Mouse (Mus musculus): ENCODE results near the gene Rpl6.
A peak's percentile ranks its signal among the peaks of the same experiment; 100 is the strongest.

Rpl6 gene

DNA sequence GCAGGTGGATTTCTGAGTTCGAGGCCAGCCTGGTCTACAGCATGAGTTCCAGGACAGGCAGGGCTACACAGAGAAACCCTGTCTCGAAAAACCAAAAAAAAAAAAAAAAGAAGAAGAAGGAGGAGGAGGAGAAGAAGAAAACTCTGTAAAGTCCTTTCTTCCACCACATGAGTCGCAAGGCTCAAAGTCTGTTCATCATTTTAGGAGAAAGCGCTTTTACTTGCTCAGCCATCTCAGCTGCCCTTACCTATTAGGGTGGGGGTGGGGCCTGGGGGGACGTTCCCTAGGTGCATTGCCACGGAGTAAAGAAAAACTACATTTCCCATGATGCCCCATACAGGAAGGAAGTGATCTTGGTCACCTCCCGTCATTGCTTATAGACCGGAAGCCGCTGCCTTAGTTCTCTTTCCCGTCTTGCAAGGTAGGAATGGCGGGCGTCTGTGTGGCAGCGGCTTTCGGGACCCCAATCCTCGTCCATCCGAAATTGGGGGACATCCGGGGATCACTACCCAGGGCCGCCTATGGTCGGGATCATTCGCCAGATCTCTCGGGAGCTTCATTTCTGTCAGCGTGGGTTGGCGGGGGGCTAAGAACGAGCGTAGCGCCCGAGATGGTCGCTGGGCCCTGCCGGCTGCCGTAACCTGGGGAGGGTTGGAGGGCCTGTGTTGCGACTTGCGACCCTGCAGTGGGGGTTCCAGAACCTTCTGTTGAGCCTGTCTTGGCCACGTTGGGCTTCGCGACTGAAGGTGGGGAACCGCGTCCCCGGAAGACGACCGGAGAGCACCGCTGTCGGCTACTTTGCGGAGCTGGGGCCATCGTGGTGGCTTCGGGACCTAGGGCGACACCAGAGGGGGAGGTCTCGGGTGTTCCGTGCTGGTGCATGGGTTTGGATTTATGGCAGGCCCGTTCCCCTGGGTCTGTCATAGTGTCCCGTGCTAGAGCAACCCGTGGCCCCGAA, at the start of gene Rpl6:
Rpl6 (plus strand) TSS at position 350 of the 958 bp plus-strand sequence.
- DNase-seq (ENCODE audit: low spot score in 2 of 2): peak; percentile 84 to 85

DNA sequence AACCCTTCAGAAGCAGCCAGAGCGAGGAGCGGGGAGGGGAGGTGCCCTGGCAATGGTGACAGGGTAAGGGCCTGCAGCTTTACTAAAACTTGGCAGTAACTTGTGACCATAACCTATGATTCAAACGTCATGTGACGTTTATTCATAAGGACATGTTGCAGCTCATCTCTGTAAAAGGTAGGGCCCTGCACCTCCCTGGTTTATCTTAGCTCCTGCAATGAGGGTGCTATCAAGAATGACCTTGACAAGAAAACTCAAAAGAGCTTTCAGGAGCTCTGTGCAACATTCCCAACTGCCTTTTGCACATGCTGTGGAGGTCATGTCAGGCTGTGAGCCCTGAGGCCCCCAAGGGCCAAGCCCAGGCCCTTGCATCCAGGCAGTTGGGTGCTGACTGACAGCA, 48.2 kb upstream of the Rpl6 start:
- no peak for DNase-seq (ENCODE audit: low spot score in 2 of 2)

DNA sequence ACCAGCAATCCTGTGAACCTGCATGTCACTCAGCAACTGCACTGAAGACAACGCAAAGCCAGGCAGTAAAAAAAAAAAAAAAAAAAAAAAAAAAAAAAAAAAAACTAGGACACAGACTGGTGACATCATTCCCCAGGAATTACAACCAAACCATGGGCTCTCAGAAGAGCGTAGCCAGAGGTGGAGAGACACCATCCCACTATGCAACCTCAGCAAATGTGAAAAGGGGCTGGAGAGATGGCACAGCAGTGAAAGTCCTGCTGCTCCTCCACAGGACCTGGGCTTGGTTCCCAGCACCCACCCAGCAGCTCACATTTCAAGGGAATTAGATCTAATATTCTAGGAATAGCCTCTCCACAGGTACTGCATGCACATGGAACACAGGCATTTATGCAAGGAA, 47.3 kb upstream of the Rpl6 start:
- DNase-seq (ENCODE audit: low spot score in 2 of 2): no peak

GRCm38 (mm10) chr5:121157489-121157888, 46.8 kb upstream of the Rpl6 start:
- DNase-seq (ENCODE audit: low spot score in 2 of 2): no peak

- DNase-seq (ENCODE audit: low spot score in 2 of 2): no peak
Observed at GRCm38 (mm10) chr5:121158966-121159365, 45.3 kb upstream of the Rpl6 start.

- DNase-seq (ENCODE audit: low spot score in 2 of 2): no peak
Observed at GRCm38 (mm10) chr5:121162285-121162684, 42.0 kb upstream of the Rpl6 start.

DNA sequence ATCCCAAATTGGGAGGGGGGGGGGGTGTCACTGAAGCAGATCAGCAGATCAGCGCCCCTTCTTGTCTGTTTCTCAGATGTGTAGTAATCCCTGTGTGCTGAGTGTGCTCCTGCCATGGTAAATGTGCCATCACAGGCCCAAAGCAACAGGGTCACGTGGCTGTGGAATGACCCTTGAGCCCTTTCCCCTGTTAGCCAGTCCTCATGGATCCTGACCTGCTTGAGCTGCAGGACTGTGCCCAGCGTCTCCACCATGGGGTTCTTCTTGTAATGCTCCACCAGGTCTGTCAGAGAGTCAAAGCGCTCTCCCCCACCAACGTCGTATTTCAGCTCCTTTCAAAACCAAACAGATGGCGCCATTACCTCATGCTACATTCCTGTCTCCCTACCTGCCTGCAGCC, 41.4 kb upstream of the Rpl6 start:
- no peak for DNase-seq (ENCODE audit: low spot score in 2 of 2)

GRCm38 (mm10) chr5:121166884-121167283, 37.4 kb upstream of the Rpl6 start:
- DNase-seq (ENCODE audit: low spot score in 2 of 2): no peak

DNA sequence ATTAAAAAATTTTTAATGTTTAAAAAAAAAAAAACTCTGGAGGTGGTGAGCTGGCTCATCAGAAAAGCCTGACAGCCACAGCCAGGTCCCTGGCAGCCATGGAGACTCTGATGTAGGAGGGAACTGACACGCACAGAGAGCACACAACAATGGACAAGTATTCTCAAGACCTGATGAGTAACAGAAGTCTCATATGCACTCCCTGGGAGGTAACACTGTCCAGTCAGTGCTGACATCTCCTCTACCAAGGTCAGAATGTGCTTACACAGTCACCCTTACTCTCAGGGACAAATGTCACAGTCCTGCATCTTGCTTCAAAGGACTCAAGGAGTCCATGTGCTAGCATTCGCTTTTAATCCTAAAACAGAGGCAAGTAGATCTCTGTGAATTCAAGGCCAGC, 34.7 kb upstream of the Rpl6 start:
- DNase-seq (ENCODE audit: low spot score in 2 of 2): no peak

GRCm38 (mm10) chr5:121172835-121173234, 31.4 kb upstream of the Rpl6 start:
- DNase-seq (ENCODE audit: low spot score in 2 of 2): peak in 1 of 2 experiments; percentile 51

DNA sequence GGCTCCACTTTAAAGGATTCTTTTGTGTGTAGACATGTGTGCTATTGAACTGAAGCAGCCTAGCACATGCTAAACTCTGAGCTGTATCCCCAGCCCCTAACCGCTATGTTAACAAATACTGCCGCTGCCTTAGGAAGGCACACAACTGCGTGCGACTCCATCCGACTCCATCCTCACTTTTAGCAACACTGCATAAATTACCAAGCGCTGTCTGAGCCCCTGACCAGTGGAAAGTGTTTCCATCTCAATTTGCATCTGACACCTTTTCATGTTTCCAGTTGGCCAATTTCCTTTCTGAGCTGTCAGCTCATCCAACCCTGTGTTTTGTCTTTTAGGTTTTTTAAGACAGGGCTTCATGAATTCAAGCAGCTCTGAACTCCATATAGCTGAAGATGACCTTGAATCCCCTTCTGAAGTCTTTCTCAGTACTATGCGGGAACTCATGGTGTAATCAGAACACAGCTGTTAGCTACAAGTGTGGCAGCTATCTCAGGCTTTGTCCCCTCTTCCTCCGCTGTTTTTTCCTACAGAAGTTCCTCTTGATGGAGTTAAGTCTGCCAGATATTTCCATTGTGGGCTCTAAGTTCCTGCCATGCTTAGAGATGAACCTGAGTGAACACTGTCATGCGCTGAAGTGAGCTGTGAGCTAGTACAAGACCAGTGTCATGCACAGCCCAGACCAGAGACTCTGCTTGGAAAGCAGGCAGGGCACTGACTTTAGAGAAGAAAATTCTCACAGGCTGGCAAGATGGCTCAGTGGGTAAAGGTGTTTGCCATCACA, 25.0 kb upstream of the Rpl6 start:
- no peak for DNase-seq (ENCODE audit: low spot score in 2 of 2)

DNA sequence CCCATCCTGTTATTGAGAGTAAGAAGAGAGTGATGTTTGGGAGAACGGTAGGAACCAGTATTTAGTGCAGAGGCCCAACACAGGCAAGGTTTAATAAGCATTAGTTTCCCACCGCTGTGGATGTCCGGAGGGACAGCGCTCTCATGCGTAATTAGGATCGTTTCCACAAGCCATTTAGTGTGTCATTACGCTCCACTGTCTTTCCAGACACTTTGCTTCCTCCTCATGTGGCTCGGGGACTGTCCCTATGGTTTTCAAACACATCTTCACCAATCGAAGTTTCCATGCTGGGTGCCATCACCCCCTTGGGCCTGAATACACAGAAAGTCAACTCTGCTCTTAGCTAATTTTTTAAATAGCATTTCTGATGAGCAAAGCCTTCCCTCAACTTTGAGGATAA, 21.0 kb upstream of the Rpl6 start:
- no peak for DNase-seq (ENCODE audit: low spot score in 2 of 2)

DNA sequence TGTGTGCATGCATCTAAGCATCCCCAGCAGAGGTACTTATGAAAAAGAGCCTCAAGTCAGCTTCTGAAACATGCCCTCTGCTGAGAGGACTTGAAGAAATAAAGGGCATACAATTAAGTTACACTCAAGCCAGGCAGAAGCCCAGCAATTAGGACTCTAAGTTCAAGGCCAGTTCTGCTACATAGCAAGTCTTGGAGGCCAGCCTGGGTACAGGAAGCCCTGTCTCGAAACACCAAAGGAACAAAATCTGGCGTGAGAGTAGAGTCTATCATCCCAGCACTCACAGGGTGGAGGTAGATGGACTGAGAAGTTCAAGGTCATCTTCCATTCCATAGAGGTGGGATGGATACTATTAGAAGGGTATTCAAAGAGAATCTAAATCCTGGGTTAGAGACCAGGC, 19.9 kb upstream of the Rpl6 start:
- DNase-seq (ENCODE audit: low spot score in 2 of 2): no peak

DNA sequence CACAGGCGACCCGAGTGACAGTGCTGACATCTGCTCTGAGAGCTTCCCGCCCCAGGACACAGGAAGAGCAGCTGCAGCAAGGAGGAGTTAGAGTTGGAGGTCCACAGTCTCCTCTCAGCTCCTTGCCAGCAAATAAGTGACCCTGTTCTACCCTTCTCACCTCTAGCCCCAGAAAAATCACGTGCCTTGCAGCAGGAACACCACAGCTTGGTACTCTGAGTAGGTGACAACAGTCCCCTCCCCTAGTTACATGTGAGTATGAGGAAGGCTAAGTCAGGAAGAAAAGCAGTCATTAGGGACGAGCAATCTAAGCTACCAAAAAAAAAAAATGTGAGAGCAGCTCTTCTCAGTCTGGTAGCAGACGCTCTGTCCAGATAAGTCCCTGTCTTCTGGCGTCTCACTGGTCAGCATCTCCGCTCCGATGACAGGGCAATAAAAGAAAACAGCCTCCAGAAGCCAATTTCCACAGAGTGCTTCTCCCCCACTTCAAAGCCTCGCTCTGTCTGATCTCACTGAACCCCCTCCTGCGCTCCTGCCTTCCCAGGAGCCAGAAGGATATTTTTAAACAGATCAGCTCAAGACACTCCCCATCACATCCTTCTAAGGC, 19.2 kb upstream of the Rpl6 start:
- no peak for DNase-seq (ENCODE audit: low spot score in 2 of 2)

GRCm38 (mm10) chr5:121187580-121188001, 16.7 kb upstream of the Rpl6 start:
- DNase-seq (ENCODE audit: low spot score in 2 of 2): no peak

GRCm38 (mm10) chr5:121188265-121188664, 16.0 kb upstream of the Rpl6 start:
- no peak for DNase-seq (ENCODE audit: low spot score in 2 of 2)

DNA sequence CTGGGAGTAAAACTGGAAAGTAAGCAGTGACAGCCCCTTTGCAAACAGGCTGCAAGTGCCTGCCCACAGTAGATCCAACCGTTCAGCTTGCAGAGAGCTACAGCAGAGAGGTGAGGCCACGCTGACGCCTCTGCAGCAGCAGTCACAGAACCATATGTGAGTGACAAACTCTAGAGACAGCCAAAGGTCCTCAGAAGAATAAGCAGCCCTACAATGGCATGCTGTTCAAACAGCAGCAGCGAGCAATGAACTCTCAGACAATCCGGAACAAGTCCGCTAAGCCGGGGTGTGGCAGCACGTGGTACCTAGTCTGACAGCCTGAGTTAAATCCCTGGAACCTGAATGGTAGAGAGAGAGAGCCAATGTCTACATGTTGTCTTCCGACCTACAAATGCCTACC, 15.1 kb upstream of the Rpl6 start:
- DNase-seq (ENCODE audit: low spot score in 2 of 2): peak in 1 of 2 experiments; percentile 37

- DNase-seq (ENCODE audit: low spot score in 2 of 2): no peak
Observed at GRCm38 (mm10) chr5:121190210-121190835, 14.0 kb upstream of the Rpl6 start.

- peak; percentile 74 to 75 for DNase-seq (ENCODE audit: low spot score in 2 of 2)
Observed at GRCm38 (mm10) chr5:121190836-121191583, 13.3 kb upstream of the Rpl6 start, which contains the start of gene Ptpn11. TSS of gene Ptpn11 (minus strand) at chr5:121191397.

- no peak for DNase-seq (ENCODE audit: low spot score in 2 of 2)
Observed at GRCm38 (mm10) chr5:121191584-121191906, 12.7 kb upstream of the Rpl6 start.

DNA sequence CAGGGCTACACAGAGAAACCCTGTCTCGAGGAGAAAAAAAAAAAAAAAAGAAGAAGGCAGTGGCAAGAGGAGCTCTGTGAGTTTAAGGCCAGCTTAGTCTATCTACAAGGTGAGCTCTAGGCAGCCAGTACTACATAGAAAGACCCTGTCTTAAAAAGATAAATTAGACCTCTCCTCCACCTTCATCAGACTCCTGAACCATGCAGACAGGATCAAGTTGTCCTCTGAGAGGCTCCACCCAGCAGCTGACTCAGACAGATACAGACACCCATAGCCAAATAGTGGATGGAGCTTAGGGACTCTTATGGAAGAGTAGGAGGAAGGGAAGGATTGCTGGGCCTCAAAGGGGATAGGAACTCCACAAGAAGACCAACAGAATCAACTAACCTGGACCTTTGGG, 10.1 kb upstream of the Rpl6 start:
- DNase-seq (ENCODE audit: low spot score in 2 of 2): no peak
